Mouse (Mus musculus) stomach, embryonic 16.5 days (tissue): ENCODE results near the gene Pde8b. TPM values are rescaled to one million over a fixed set of nuclear protein-coding genes. Genes with fewer than 3 reads are reported as not detected.

Experiments
- ATAC-seq: fragments of 200-750 bp; cut with Nextera tagmentation; 2 replicates; pipeline ENCODE4 v1.8.0; 2017; ENCODE audit warnings: moderate number of reproducible peaks, moderate TSS enrichment; ENCODE audit not compliant: insufficient read depth, low FRiP score
- H3K27ac ChIP-seq: fragments of 300-500 bp; sonication (generic); 2 replicates; pipeline ENCODE4 v1.5.1; 2014; ENCODE audit warnings: low read length
- H3K27me3 ChIP-seq: fragments of 300-500 bp; sonication (generic); 2 replicates; pipeline ENCODE4 v1.6.1; 2014; ENCODE audit warnings: low read length, control low read depth, mixed read lengths; ENCODE audit not compliant: control insufficient read depth, insufficient read depth
- H3K36me3 ChIP-seq: fragments of 300-500 bp; sonication (generic); 2 replicates; pipeline ENCODE4 v1.6.1; 2014; ENCODE audit warnings: low read length; ENCODE audit not compliant: control insufficient read depth, insufficient read depth
- H3K4me1 ChIP-seq: fragments of 300-500 bp; sonication (generic); 2 replicates; pipeline ENCODE4 v1.6.1; 2014; ENCODE audit warnings: low read length, control low read depth, mixed read lengths; ENCODE audit not compliant: control insufficient read depth, insufficient read depth
- H3K4me2 ChIP-seq: fragments of 300-500 bp; sonication (generic); 2 replicates; pipeline ENCODE4 v1.6.1; 2014; ENCODE audit warnings: low read depth, low read length, mixed read lengths
- H3K4me3 ChIP-seq: fragments of 300-500 bp; sonication (generic); replicated peaks from 2 replicates; pipeline ENCODE4 v1.5.1; 2014; ENCODE audit warnings: mild to moderate bottlenecking, low read length
- H3K9ac ChIP-seq: fragments of 300-500 bp; sonication (generic); 2 replicates; pipeline ENCODE4 v1.6.1; 2014; ENCODE audit warnings: low read length
- H3K9me3 ChIP-seq: fragments of 300-500 bp; sonication (generic); replicated peaks from 2 replicates; pipeline ENCODE4 v1.6.1; 2016; ENCODE audit warnings: low read length, control low read depth; ENCODE audit not compliant: control insufficient read depth
- WGBS: fragments of 180-500 bp; shearing (Covaris S2); extraction: QIAGEN DNeasy Blood & Tissue Kit; methylation state at CpG from one replicate; pipeline ENCODE4 v1.1.7; 2014; 5-methylcytosine and 5-hydroxymethylcytosine counted together
- polyA plus RNA-seq: library from polyadenylated mRNA; unstranded; fragments of >200 nt; fragmentation: Nextera tagmentation; extraction: Ambion mirVana; gene quantifications from 2 replicates; pipeline ENCODE4 v1.2.1, GENCODE M21; 2015

Gene Pde8b
- polyA plus RNA-seq, 1 experiment from 2014 or later, result 5.8 TPM

DNA sequence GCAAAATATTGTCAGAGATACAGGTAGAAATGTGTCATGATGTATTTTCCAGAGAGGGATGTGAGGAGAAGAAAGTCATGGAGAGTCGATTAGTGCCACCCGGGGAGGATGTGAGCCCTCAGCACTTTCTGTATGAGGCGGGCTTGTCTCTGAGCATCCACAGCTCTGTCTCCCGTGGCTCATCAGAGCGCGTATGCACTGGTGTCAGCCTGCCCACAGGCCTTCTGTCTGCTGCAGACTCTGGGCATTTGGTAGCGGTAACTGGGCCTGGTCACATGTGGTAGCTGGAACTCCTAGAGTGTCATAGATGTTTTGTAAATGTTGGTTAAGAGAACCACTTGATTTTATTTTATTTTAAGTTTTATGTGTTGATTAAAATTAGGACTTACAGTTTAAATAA, 240.9 kb downstream of the Pde8b start:
- no peaks in the 10 kb centered on the region for H3K36me3 ChIP-seq
- no peaks in the 10 kb centered on the region for H3K27me3 ChIP-seq
- H3K27ac ChIP-seq, result no peak overlapping the region
- no peak for ATAC-seq
- no peak overlapping the region for H3K4me3 ChIP-seq
- H3K4me1 ChIP-seq, result no peaks in the 10 kb centered on the region
- no peaks in the 10 kb centered on the region for H3K9me3 ChIP-seq
- 93% methylated on average over 7 of the region's 7 CpGs for whole genome bisulfite sequencing
- H3K4me2 ChIP-seq, result no peak overlapping the region
- H3K9ac ChIP-seq, result no peak overlapping the region

DNA sequence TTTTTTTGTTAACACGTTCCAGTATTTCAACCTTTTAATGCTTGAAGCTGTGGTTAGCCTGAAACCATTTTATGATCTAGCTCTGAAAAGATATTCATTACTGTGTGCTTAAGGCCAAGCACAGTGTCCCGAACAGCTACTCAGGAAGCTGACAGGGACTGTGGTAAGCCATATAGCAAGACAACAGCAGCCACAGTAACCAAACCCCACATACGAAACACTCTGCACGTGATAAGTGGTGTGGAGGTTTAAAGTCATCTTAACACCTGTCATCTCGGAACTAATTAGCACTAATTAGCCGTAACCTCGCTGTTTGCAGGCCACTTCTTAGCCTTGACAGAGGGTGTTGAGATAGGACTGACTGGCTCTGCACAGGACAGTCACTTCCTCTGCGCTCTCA, 242.9 kb downstream of the Pde8b start:
- H3K4me1 ChIP-seq, result no peaks in the 10 kb centered on the region
- H3K4me3 ChIP-seq, result no peak overlapping the region
- H3K36me3 ChIP-seq, result no peaks in the 10 kb centered on the region
- WGBS, result 73% methylated on average over 8 of the region's 8 CpGs
- no peak for ATAC-seq
- no peaks in the 10 kb centered on the region for H3K27me3 ChIP-seq
- H3K9me3 ChIP-seq, result no peaks in the 10 kb centered on the region
- no peak overlapping the region for H3K27ac ChIP-seq
- H3K4me2 ChIP-seq, result no peak overlapping the region
- H3K9ac ChIP-seq, result no peak overlapping the region

DNA sequence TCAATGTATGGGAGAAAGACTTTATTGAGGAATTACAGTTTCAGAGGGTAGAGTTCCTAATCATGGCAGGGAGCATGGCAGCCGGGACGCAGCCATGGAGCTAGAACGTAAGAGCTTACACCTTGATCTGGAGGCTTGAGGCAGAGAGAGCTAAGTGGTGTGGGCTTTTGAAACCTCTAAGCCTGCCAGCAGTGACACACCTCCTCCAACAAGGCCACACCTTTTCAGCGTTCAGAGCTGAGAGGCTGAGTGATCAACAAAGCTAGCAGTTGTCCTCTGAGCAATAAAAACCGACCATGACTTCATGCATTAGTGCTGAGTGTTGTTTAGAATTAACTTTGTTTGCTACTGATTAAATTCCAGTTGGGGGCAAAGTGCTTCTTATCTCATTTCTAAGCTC, 259.6 kb downstream of the Pde8b start:
- Histone ChIP-seq H3K4me3 (no peak overlapping the region), H3K9me3 (no peaks in the 10 kb centered on the region; the same call in 1 of the 2 replicates), H3K36me3 (0 out of 2 replicates have a peak, but pooled peaks cover 5% of the 10 kb centered on the region), H3K27ac (no peak overlapping the region), H3K27me3 (no peaks in the 10 kb centered on the region), H3K4me2 (no peak overlapping the region), H3K9ac (no peak overlapping the region), H3K4me1 (no peaks in the 10 kb centered on the region)
- ATAC-seq, result peak; percentile 82
- 44% methylated on average over 5 of the region's 5 CpGs for WGBS

DNA sequence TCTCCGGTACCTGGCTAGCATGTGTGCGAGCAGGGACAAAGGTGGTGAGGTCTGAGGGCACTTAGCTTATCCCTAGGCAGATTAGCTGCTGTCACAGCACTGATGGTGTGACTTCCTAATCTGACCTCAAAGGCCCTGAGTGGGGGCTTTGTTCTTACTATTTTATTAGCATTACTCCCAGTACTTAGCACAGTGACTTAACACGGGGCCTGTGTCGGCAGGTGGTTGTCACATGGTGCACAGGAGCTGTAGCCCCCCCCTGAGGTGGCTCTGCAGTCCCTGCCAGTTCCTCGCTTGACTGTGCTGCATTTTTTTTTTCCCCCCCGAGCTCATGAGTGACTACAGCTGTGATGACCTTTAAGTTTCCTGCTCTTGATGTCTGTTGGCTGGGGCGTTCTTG, 271.1 kb downstream of the Pde8b start:
- H3K9me3 ChIP-seq, result no peaks in the 10 kb centered on the region
- H3K4me1 ChIP-seq, result peaks cover 10% of the 10 kb centered on the region
- H3K4me3 ChIP-seq, result no peak overlapping the region
- H3K27me3 ChIP-seq, result no peaks in the 10 kb centered on the region
- H3K27ac ChIP-seq, result no peak overlapping the region
- no peak overlapping the region for H3K4me2 ChIP-seq
- ATAC-seq, result no peak
- no peaks in the 10 kb centered on the region for H3K36me3 ChIP-seq
- WGBS, result 40% methylated on average over 7 of the region's 7 CpGs
- no peak overlapping the region for H3K9ac ChIP-seq

DNA sequence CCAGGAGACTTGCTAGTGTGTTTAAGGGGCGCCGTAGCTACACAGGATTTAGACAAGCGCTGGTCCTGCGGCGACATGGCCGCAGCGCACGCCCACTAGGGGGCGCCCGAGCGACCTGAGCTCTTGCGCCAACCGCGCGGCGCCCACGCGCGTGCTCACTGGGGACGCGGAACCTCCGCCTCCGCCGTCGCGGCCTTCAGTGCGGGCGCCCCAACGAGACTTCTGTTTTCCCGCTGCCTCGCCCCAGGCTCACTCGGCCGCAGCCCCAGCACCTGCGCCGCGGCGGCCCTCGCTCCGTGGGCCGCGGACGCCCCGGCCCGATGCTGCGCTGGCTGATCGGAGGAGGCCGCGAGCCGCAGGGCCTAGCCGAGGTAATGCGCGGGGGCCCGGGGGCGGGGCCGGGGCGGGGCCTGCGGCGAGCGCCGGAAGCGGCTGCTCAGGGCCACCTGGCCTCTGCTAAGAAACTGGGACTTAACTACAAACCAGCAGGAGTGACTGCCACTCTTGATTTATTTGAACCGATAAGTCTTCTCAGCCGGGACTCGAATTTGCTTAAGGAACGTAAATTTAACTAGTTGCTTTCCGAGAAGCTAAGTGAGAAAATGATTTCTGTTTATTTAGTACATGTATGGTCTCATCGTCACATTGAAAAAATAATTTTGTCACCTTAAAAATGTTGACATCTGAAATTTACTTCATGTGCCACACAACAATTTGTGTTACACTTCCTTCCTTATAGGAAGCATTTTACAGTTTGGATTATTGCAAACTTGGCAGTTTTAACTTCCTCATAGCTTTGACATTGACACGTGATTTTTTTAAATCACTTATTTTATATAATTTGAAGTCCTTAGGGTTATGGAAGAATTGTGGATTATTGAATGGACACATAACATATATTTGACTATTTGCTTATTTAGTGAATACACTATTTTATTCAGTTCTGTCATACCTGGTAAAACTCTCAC, 273.6 kb downstream of the Pde8b start, which contains the start of gene Wdr41:
Wdr41 (plus strand) TSS at position 126 of the 968 bp plus-strand sequence.
- Histone ChIP-seq H3K27me3 (no peaks in the 10 kb centered on the region), H3K36me3 (no peaks in the 10 kb centered on the region), H3K9me3 (no peaks in the 10 kb centered on the region), H3K4me1 (peaks cover 10% of the 10 kb centered on the region), H3K9ac (peak within 1 kb of the TSS; percentile 99), H3K27ac (peak within 1 kb of the TSS; percentile 98), H3K4me3 (peak within 1 kb of the TSS; percentile 78), H3K4me2 (peak within 1 kb of the TSS; percentile 67)
- ATAC-seq, result peak; percentile 97
- WGBS, result 1% methylated on average over 68 of the region's 68 CpGs

DNA sequence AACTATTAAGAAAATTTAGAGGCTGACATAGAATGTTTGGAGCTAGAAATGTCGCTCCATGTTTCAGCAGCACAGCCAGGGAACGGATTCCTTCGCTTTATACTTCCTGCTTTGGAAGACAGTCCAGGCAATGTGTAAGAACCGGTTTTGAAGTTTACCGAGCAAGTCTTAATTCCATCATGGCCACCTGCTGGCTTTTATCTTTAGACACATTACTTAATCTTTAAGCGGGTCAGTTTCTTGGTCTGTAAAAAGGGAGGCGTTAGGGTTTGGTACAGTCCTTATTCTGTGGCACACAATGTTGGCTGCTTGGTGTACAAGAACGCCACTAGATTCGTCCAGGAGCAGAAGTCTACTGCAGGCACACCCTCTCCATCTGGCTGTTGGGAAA, 274.3 kb downstream of the Pde8b start:
- Histone ChIP-seq H3K27ac (peak overlapping the region; percentile 98), H3K4me1 (peaks cover 10% of the 10 kb centered on the region), H3K36me3 (no peaks in the 10 kb centered on the region), H3K9ac (peak overlapping the region; percentile 99), H3K4me2 (peak overlapping the region; percentile 67), H3K27me3 (no peaks in the 10 kb centered on the region), H3K4me3 (peak overlapping the region; percentile 78), H3K9me3 (no peaks in the 10 kb centered on the region)
- ATAC-seq, result peak; percentile 48
- WGBS, result 12% methylated on average over 9 of the region's 9 CpGs

Other genes with a start within 250 kb of the Pde8b start
- 40.2 and 46.5 TPM in 2 replicates for gene Zbed3, start 73.3 kb upstream of the Pde8b start, polyA plus RNA-seq
- gene Aggf1, start 125.0 kb upstream of the Pde8b start, polyA plus RNA-seq, result 21.6 and 23.5 TPM in 2 replicates
- 0.22 and 0.35 TPM in 2 replicates for gene Crhbp, start 194.6 kb upstream of the Pde8b start, polyA plus RNA-seq
- gene S100z, start 228.4 kb upstream of the Pde8b start, polyA plus RNA-seq, result 0.40 TPM in 1 of 2 replicates, not detected in the other